Mouse (Mus musculus) erythroblast, adult 5-6 weeks (primary cell): ENCODE measurements around the gene Cldn20. TPM values are rescaled to one million over a fixed set of nuclear protein-coding genes. Genes with fewer than 3 reads are reported as not detected.

ENCODE experiments used
- ATAC-seq: replicated peaks from 2 replicates; pipeline ENCODE4 v1.8.0; 2016; ENCODE audit warnings: moderate number of reproducible peaks, mild to moderate bottlenecking, moderate TSS enrichment, inconsistent platforms; ENCODE audit not compliant: poor library complexity, low FRiP score, severe bottlenecking
- total RNA-seq, 2 experiments: library from RNA; stranded (forward) in 1 of 2; stranded (reverse) in 1 of 2; fragments of 150-400 nt in 1 of 2; fragments of 200-764, 138-1000 nt in 1 of 2; gene quantifications; 2 replicates each; pipeline versions ENCODE4 v1.2.3 to v1.2.4; 2015 to 2017; ENCODE audit warnings: low replicate concordance in 2 of 2

Gene Cldn20
- 10.0 TPM in 1 of 2 replicates, not detected in the other for total RNA-seq (2015; ENCODE audit: low replicate concordance)
- 1.3 TPM in 1 of 2 replicates, not detected in the other for total RNA-seq (2017; ENCODE audit: low replicate concordance)

DNA sequence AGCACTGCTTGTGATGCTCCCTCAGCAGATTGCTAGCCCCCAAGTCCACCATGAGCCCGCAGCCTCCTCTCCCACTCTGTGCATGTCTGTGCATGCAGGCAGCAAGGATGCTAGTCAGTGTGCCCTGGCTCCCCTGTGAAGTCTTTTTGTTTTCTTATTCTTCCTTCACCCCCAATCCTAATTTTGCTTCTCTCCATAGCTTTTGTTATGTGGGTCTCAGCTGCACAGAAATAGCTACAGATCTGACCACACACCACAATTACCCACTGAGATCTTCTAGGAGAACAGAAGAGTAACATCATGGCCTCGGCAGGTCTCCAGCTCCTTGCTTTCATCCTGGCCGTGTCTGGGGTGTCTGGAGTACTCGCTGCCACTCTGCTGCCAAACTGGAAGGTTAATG, at the start of gene Cldn20:
Gene Cldn20 (plus strand): TSS at position 301 of the 400 bp plus-strand sequence.
- ATAC-seq = no peak

- ATAC-seq = no peak
Observed at GRCm38 (mm10) chr17:3483091-3483490, 49.3 kb upstream of the Cldn20 start.

DNA sequence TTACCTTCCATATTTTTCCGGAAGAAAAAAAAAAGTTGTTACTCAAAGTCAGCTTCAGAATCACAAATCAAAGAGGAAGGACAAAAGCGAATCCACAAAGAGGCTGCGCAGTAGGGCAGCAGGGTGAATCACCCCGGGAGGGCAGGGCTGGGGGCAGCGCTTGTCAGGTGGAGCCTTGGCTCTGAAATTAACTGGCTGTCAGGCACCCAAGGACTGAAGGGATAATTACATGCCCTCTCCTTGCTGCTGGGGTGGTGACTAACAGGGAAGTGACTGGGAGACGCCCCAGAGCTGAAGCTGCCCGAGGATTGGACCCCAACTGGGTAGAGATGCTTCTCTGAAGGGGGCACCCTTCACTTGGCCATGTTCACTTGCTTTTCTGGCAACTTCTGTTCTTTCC, 46.5 kb upstream of the Cldn20 start:
- no peak for ATAC-seq

DNA sequence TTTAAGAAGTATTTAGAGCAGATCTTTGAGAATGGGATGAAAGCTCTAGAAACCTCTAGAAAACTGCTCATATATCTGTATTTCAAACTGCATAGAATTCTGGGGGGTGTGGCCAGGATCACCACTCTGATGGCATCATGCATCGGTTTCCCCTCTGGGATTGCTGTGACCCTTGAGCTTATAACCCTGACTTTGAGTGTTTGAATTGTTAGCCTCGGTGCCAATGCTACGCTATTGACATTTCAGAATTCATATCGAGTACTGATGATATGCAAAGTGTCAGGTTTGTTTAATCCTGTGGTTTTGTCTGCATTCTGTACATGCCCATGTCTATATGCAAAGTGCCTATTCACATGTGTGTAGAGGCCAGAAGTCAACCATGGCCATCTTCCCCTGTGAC, 45.1 kb upstream of the Cldn20 start:
- ATAC-seq = no peak

DNA sequence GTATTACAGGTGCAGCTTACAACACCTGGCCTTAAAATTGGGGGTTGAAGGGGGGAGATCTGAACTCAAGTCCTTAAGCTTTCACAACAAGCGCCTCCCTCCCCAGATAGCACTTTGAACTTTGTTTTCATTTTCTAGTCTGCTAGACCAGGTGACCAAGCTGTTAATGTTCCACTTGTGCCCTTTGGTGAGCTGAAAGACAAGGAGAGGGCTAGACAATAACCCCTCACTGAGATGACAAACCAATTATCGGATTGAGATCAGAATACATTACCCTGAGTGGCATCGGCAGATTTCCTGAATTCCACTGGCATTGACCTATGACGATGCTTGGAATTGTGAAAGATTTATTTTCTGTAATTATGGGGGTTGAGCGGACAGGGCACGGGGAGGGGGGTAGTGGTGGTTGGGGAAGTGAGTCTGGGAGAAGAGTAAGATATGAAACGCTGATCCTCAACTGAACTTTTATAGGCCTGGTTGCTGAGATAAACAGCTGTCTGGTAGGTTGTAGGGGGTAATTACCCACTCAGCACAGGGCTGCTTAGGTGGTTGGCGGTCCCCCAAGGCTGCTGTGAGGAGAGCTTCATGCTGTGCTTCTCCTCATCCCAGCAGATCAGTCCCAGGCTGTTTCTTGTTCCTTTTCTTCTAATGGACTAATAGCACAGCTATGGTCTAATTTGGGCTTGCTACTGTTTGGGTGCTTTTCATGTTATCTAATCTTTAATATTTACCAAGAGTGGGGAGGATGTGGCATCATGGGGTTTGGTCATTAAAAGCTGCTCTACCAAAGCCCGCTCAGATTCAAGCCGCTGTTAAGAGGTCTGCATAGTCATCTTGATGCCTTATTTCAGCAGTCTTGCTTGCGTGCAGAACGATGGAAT, 44.4 kb upstream of the Cldn20 start:
- ATAC-seq = no peak

DNA sequence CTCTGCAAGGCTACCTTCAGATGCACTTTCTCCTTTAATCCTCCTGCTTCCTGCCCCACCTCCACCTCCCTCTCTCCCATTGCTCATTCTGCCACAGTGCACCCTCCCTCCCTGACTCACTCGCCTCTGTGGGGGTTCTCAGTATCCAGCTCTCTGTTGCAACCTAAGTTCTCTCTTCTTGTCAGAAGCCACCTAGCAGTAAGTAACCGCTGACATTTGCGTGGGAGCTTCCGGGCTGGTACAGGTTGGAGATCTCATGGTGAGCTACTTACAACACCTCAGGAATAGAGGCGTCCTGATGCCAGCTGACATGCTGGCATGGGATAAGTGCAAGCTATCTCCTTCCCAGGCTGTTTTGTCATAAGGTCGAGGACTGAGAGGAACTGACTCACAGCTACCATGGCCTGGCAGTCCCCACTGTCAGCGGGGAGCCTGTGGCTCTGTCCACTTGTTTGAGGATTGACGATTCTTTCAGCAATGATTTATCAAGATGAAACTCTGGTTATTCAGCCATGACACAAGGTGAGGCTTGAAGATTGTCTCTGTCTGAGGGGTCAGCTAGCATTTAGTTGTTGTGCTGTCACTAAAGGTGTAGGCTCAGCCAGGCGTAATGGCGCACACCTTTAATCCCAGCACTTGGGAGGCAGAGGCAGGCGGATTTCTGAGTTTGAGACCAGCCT, 42.0 kb upstream of the Cldn20 start:
- no peak for ATAC-seq

DNA sequence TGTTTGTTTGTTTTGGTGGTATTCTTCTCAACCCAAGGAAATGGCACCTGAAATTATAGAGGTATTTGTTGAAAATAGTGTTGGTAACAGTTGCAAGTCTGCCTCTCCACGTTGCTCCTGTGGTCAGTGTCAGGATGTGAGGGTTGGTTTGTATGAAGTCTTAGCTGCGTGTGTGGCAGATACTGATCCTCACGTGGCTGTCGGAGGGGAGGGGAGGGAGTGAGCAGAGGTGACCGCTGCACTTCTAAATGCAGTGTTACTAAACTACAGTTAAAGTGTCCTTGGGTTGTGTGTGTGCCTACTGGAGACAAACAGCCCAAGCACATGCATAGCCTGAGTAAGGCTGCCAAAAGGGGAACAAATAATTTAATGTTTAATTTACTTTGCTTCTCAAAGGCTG, 41.3 kb upstream of the Cldn20 start:
- ATAC-seq = no peak

GRCm38 (mm10) chr17:3491667-3492066, 40.7 kb upstream of the Cldn20 start:
- no peak for ATAC-seq

- ATAC-seq = no peak
Observed at GRCm38 (mm10) chr17:3495576-3495975, 36.8 kb upstream of the Cldn20 start.

DNA sequence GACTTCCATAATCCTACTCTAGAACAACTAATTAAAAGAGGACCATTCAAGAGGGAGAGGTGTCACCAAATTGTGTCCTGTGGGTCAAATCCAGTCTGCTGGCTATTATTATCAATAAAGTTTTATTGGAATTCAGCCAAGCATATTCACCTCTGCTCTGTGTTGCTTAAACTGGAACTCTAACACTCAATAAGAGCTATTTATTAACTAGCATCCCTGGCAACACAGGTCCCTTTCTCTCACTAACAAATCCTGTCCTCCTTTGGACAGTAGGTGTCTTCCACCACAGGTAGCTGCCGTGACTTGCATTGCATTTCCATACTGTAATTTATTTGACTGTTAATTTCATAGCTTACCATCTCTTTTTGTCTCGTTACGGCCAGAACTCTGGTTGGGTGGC, 36.3 kb upstream of the Cldn20 start:
- ATAC-seq = no peak

GRCm38 (mm10) chr17:3498086-3498485, 34.3 kb upstream of the Cldn20 start:
- no peak for ATAC-seq

- ATAC-seq = no peak
Observed at GRCm38 (mm10) chr17:3498580-3498979, 33.8 kb upstream of the Cldn20 start.

DNA sequence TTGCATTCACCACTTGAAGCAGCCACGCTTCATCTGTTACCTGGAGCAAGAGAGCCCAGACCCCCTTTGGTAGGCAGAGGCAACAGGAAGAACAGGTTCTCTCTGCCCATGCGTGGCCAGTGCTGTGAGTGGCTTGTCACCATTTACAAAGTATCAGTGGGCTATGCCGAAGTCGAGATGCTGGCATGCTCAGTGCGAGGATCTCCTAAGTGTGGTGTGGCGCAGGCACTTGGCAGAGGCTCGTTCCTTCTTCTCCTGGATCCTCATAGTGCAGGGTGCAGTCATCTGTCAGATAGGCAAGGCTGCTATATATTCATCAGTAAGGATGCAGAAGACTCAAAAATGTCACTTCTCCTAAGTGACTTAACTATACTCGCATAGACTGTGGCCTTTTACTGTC, 32.9 kb upstream of the Cldn20 start:
- no peak for ATAC-seq

DNA sequence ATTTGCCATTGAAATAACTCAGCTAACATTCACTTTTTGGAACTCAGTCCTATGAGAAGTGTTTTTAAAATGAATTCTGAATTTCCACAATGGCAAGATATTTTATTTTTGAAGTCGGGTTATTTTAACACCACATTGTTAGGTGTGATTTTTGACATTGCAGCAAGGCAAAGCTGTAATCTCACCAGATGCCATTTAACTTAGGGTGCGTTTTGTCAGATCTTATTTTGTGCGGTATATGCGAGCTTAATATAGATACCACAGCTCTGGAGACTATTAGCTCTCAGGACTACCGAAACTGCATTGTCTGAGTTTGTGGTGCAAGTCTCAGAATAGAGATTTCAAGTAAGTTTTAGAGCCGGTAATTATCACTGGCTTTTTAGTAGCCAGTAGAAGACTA, 32.3 kb upstream of the Cldn20 start:
- ATAC-seq = no peak

DNA sequence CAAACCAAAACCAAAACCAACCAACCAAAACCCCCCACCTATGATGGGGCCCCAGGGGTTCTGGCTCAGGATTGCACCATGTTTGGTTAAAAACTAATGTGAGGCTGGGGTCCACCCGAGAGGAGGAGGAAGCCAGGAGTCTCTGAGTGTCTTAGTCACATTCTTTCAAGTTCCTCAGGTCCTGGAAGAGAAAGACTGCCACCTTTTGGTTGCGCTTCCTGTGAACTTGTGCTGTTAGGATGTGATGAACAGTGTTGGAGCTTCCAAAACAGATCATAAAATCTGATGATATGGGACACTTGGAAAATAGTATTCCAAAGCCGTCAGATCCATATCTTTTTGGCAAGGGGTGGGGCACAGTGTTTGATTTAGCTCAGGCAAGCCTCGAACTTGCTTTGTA, 31.4 kb upstream of the Cldn20 start:
- ATAC-seq = no peak

- ATAC-seq = no peak
Observed at GRCm38 (mm10) chr17:3505711-3506110, 26.6 kb upstream of the Cldn20 start.

GRCm38 (mm10) chr17:3506508-3506907, 25.8 kb upstream of the Cldn20 start:
- no peak for ATAC-seq

GRCm38 (mm10) chr17:3509841-3510240, 22.5 kb upstream of the Cldn20 start:
- ATAC-seq = peak; percentile 84

DNA sequence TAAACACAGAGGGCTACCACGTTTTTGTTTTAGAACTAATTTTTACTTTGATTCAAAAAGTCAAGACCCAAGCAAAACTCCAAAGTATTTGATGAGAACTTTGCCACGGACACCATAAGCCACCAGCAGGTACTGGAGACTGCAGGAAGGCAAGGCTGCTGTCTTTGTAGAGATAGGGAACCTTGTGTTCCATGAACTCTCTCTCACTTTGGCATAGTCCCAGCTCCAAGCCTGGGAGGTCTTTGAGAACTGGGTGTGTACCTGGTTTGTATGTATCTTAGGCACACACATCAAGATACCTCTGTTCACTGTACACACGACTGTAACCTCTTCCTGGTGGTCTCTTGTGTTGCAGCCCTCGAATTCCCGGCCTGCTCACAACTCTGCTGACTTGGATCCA, 18.0 kb upstream of the Cldn20 start:
- ATAC-seq = no peak

- ATAC-seq = no peak
Observed at GRCm38 (mm10) chr17:3515851-3516250, 16.5 kb upstream of the Cldn20 start.

GRCm38 (mm10) chr17:3516406-3516805, 15.9 kb upstream of the Cldn20 start:
- ATAC-seq = no peak
